Mouse (Mus musculus): Measurements from ENCODE around the gene Rnf144a.

Rnf144a gene

GRCm38 (mm10) chr12:26408707-26409106 is 6.3 kb downstream of the Rnf144a start:
- DNase-seq (ENCODE audit: low spot score) = no peak

- DNase-seq (ENCODE audit: low spot score) = peak; percentile 54
Observed at GRCm38 (mm10) chr12:26404781-26405702, 10.0 kb downstream of the Rnf144a start.

- peak; percentile 44 for DNase-seq (ENCODE audit: low spot score)
Observed at GRCm38 (mm10) chr12:26403372-26404125, 11.5 kb downstream of the Rnf144a start.

- no peak for DNase-seq (ENCODE audit: low spot score)
Observed at GRCm38 (mm10) chr12:26401696-26402470, 13.2 kb downstream of the Rnf144a start.

- DNase-seq (ENCODE audit: low spot score) = no peak
Observed at GRCm38 (mm10) chr12:26401254-26401653, 13.8 kb downstream of the Rnf144a start.

GRCm38 (mm10) chr12:26400762-26401161 is 14.3 kb downstream of the Rnf144a start:
- no peak for DNase-seq (ENCODE audit: low spot score)

- DNase-seq (ENCODE audit: low spot score) = no peak
Observed at GRCm38 (mm10) chr12:26399391-26399790, 15.7 kb downstream of the Rnf144a start.

- no peak for DNase-seq (ENCODE audit: low spot score)
Observed at GRCm38 (mm10) chr12:26398597-26398996, 16.5 kb downstream of the Rnf144a start.

GRCm38 (mm10) chr12:26394485-26395470 is 20.3 kb downstream of the Rnf144a start:
- no peak for DNase-seq (ENCODE audit: low spot score)

GRCm38 (mm10) chr12:26393291-26393690 is 21.8 kb downstream of the Rnf144a start:
- no peak for DNase-seq (ENCODE audit: low spot score)

GRCm38 (mm10) chr12:26391162-26391561 is 23.9 kb downstream of the Rnf144a start:
- DNase-seq (ENCODE audit: low spot score) = no peak

GRCm38 (mm10) chr12:26387523-26387922 is 27.5 kb downstream of the Rnf144a start:
- DNase-seq (ENCODE audit: low spot score) = no peak

- DNase-seq (ENCODE audit: low spot score) = no peak
Observed at GRCm38 (mm10) chr12:26386947-26387346, 28.1 kb downstream of the Rnf144a start.

GRCm38 (mm10) chr12:26386189-26386588 is 28.9 kb downstream of the Rnf144a start:
- peak; percentile 26 for DNase-seq (ENCODE audit: low spot score)

- DNase-seq (ENCODE audit: low spot score) = no peak
Observed at GRCm38 (mm10) chr12:26385735-26386134, 29.3 kb downstream of the Rnf144a start.

- DNase-seq (ENCODE audit: low spot score) = no peak
Observed at GRCm38 (mm10) chr12:26381730-26382129, 33.3 kb downstream of the Rnf144a start.

GRCm38 (mm10) chr12:26379797-26380196 is 35.3 kb downstream of the Rnf144a start:
- no peak for DNase-seq (ENCODE audit: low spot score)

- DNase-seq (ENCODE audit: low spot score) = no peak
Observed at GRCm38 (mm10) chr12:26377691-26378090, 37.4 kb downstream of the Rnf144a start.

- no peak for DNase-seq (ENCODE audit: low spot score)
Observed at GRCm38 (mm10) chr12:26376541-26377323, 38.3 kb downstream of the Rnf144a start.

GRCm38 (mm10) chr12:26373721-26374120 is 41.3 kb downstream of the Rnf144a start:
- no peak for DNase-seq (ENCODE audit: low spot score)

All from urinary bladder, postnatal 14 days (tissue).